Mouse (Mus musculus) brain, adult 2 months (tissue): ENCODE results near the gene Osbpl10.

ENCODE experiments used
- DNase-seq: peaks from one replicate; pipeline ENCODE4 v3.0.0; 2011; ENCODE audit warnings: low read depth, low spot score

Osbpl10 gene

GRCm38 (mm10) chr9:115075191-115075590, 96.8 kb downstream of the Osbpl10 start:
- no peak for DNase-seq

- DNase-seq: peak; percentile 92
These were observed 110.1 kb downstream of the Osbpl10 start for GRCm38 (mm10) chr9:115088295-115088993.

- DNase-seq: no peak
These were observed 111.3 kb downstream of the Osbpl10 start for GRCm38 (mm10) chr9:115089644-115090043.

- DNase-seq: no peak
These were observed 118.1 kb downstream of the Osbpl10 start for GRCm38 (mm10) chr9:115096481-115096880.

- DNase-seq: no peak
These were observed 119.0 kb downstream of the Osbpl10 start for GRCm38 (mm10) chr9:115097340-115097739.

GRCm38 (mm10) chr9:115100181-115100915, 122.0 kb downstream of the Osbpl10 start:
- no peak for DNase-seq

GRCm38 (mm10) chr9:115107430-115107829, 129.1 kb downstream of the Osbpl10 start:
- DNase-seq: peak; percentile 31

GRCm38 (mm10) chr9:115110655-115111054, 132.3 kb downstream of the Osbpl10 start:
- no peak for DNase-seq

- no peak for DNase-seq
These were observed 138.9 kb downstream of the Osbpl10 start for GRCm38 (mm10) chr9:115117314-115117713.

- DNase-seq: no peak
These were observed 141.9 kb downstream of the Osbpl10 start for GRCm38 (mm10) chr9:115120276-115120675.

- DNase-seq: peak; percentile 65
These were observed 142.4 kb downstream of the Osbpl10 start for GRCm38 (mm10) chr9:115120678-115121224.

- no peak for DNase-seq
These were observed 149.0 kb downstream of the Osbpl10 start for GRCm38 (mm10) chr9:115127342-115127741.

GRCm38 (mm10) chr9:115133926-115134325, 155.6 kb downstream of the Osbpl10 start:
- DNase-seq: no peak

- no peak for DNase-seq
These were observed 156.4 kb downstream of the Osbpl10 start for GRCm38 (mm10) chr9:115134736-115135135.

GRCm38 (mm10) chr9:115135352-115135751, 157.0 kb downstream of the Osbpl10 start:
- DNase-seq: no peak

- no peak for DNase-seq
These were observed 159.5 kb downstream of the Osbpl10 start for GRCm38 (mm10) chr9:115137858-115138257.

GRCm38 (mm10) chr9:115139597-115140332, 161.4 kb downstream of the Osbpl10 start:
- DNase-seq: no peak

GRCm38 (mm10) chr9:115147141-115147540, 168.8 kb downstream of the Osbpl10 start:
- no peak for DNase-seq

GRCm38 (mm10) chr9:115147586-115148355, 169.4 kb downstream of the Osbpl10 start:
- no peak for DNase-seq

GRCm38 (mm10) chr9:115149011-115149756, 170.8 kb downstream of the Osbpl10 start:
- no peak for DNase-seq

- DNase-seq: peak; percentile 45
These were observed 183.2 kb downstream of the Osbpl10 start for GRCm38 (mm10) chr9:115161591-115161990.
